22 mouse cellular contexts compared by ENCODE assay signal in genomic region chr9:43236106-43236505, GRCm38 (mm10). TPM values are rescaled to one million over a fixed set of nuclear protein-coding genes. Genes with fewer than 3 reads are reported as not detected.
DNase-seq lines count a peak whose midpoint lies in the region; ATAC-seq and TF ChIP-seq lines count a peak whose summit lies in the region.
"Had no signal": no experiment of that assay in that cellular context is flagged by ENCODE, and none has a peak within 500 bp of the region (broad histone marks: within the 10 kb centered on the region; RNA-seq: fewer than 3 reads in every experiment).

No protein-coding gene starts in this region.

- no peak overlapping the region for H3K9ac ChIP-seq in kidney, embryonic 16.5 days (replicated peaks; ENCODE audit: low read length)
- H3K9ac ChIP-seq in liver, embryonic 15.5 days = no peak overlapping the region
- H3K9ac ChIP-seq: heart, embryonic 13.5 days; hindbrain, embryonic 14.5 days; intestine, embryonic 15.5 days; limb, embryonic 12.5 days; neural tube, embryonic 13.5 days had no signal

- TF ChIP-seq CTCF in gastrocnemius, adult 2 months (IDR thresholded peaks at IDR 0.05) = no peak
- TF ChIP-seq CTCF in G1E (IDR thresholded peaks at IDR 0.05; ENCODE audit: low read depth, low read length) = no peak

- no peak for DNase-seq in gastrocnemius, adult 2 months
- DNase-seq in gastrocnemius, postnatal 25 days = no peak
- no peak for DNase-seq in kidney, postnatal 10 days
- no peak for DNase-seq in G1E (ENCODE audit: low spot score)
- no peak for DNase-seq in layer of hippocampus, adult 18-20 months (ENCODE audit: low spot score in 2 of 2)
- DNase-seq in adrenal gland, postnatal 10 days = no peak
- DNase-seq: cerebellum, adult 2 months; cerebellum, postnatal 36 days; gastrocnemius, postnatal 36 days; lung, postnatal 10 days; midbrain, embryonic 14.5 days; right cerebral cortex, adult 18-20 months; thymus, postnatal 4 days had no signal

- no peaks in the 10 kb centered on the region for H3K9me3 ChIP-seq in kidney, embryonic 16.5 days (ENCODE audit: low read length)
- no peaks in the 10 kb centered on the region; the same call in 1 of the 2 replicates for H3K9me3 ChIP-seq in G1E (replicated peaks)
- no peaks in the 10 kb centered on the region for H3K9me3 ChIP-seq in liver, embryonic 15.5 days (replicated peaks)
- H3K9me3 ChIP-seq: heart, embryonic 13.5 days; intestine, embryonic 15.5 days; limb, embryonic 12.5 days; neural tube, embryonic 13.5 days had no signal

- H3K4me1 ChIP-seq in kidney, embryonic 16.5 days (ENCODE audit: insufficient read depth, low read length) = peaks cover 80% of the 10 kb centered on the region
- peaks cover 80% of the 10 kb centered on the region for H3K4me1 ChIP-seq in G1E (ENCODE audit: insufficient read depth, low read depth, low read length)
- H3K4me1 ChIP-seq in liver, embryonic 15.5 days (replicated peaks) = peaks cover 99% of the 10 kb centered on the region

- H3K4me2 ChIP-seq in kidney, embryonic 16.5 days (replicated peaks; ENCODE audit: low read depth, low read length) = no peak overlapping the region
- peak overlapping the region; percentile 95; the same call in 1 of the 2 replicates for H3K4me2 ChIP-seq in liver, embryonic 15.5 days
- H3K4me2 ChIP-seq: hindbrain, embryonic 14.5 days; neural tube, embryonic 13.5 days had no signal

- peak overlapping the region; percentile 89 for H3K4me3 ChIP-seq in gastrocnemius, adult 2 months
- no peak overlapping the region for H3K4me3 ChIP-seq in kidney, embryonic 16.5 days (ENCODE audit: low read length)
- peak overlapping the region; percentile 6; the same call in 1 of the 2 replicates for H3K4me3 ChIP-seq in G1E (ENCODE audit: low read depth, low read length)
- no peak overlapping the region for H3K4me3 ChIP-seq in liver, embryonic 15.5 days (replicated peaks)
- H3K4me3 ChIP-seq: heart, embryonic 13.5 days; intestine, embryonic 15.5 days; neural tube, embryonic 13.5 days had no signal

- peak overlapping the region; percentile 81 for H3K27ac ChIP-seq in gastrocnemius, adult 2 months
- peak overlapping the region; percentile 17; the same call in 1 of the 2 replicates for H3K27ac ChIP-seq in kidney, embryonic 16.5 days (ENCODE audit: low read length)
- H3K27ac ChIP-seq in liver, embryonic 15.5 days (replicated peaks) = peak overlapping the region; percentile 93
- H3K27ac ChIP-seq: heart, embryonic 13.5 days; hindbrain, embryonic 14.5 days; intestine, embryonic 15.5 days; neural tube, embryonic 13.5 days had no signal

- 81% methylated on average over 1 of the region's 1 CpGs for WGBS in kidney, embryonic 16.5 days
- WGBS in liver, embryonic 15.5 days (ENCODE audit: insufficient replicate concordance) = 77% methylated on average over 1 of the region's 1 CpGs

- no peak for ATAC-seq in kidney, embryonic 16.5 days (ENCODE audit: low FRiP score, low TSS enrichment)
- ATAC-seq in G1E (ENCODE audit: extremely low read depth, insufficient number of reproducible peaks, low FRiP score, poor library complexity, severe bottlenecking) = no peak
- ATAC-seq in liver, embryonic 15.5 days (ENCODE audit: insufficient read depth) = no peak
- ATAC-seq: forebrain, embryonic 14.5 days; intestine, embryonic 15.5 days had no signal

- intact Hi-C loops in gastrocnemius, adult 2 months (cut with DNase I) = no loop called here

- H3K27me3 ChIP-seq in kidney, embryonic 16.5 days (ENCODE audit: insufficient read depth, low read length) = no peaks in the 10 kb centered on the region
- no peaks in the 10 kb centered on the region for H3K27me3 ChIP-seq in G1E (ENCODE audit: insufficient read depth, low read length)
- H3K27me3 ChIP-seq in liver, embryonic 15.5 days = no peaks in the 10 kb centered on the region
- H3K27me3 ChIP-seq: heart, embryonic 13.5 days; intestine, embryonic 15.5 days; limb, embryonic 12.5 days had no signal

- H3K36me3 ChIP-seq in kidney, embryonic 16.5 days (ENCODE audit: insufficient read depth, low read length) = peaks cover 4% of the 10 kb centered on the region; the same call in 1 of the 2 replicates
- H3K36me3 ChIP-seq in G1E (replicated peaks) = peaks cover 61% of the 10 kb centered on the region
- H3K36me3 ChIP-seq in liver, embryonic 15.5 days (replicated peaks) = peaks cover 22% of the 10 kb centered on the region
- H3K36me3 ChIP-seq: intestine, embryonic 15.5 days; neural tube, embryonic 13.5 days had no signal

RNA-seq across cellular contexts. Expression of gene Oaf, which starts 3.6 kb away (rescaled TPM):
- 1 to 10 TPM; 2.9 to 8.9 TPM for total RNA-seq in gastrocnemius, adult 2 months (2021)
- total RNA-seq in gastrocnemius, postnatal 25 days (2021) = 10 to 100 TPM in 1 of 2 experiments, 1 to 10 TPM in 1; 8.6 to 10.6 TPM
- polyA plus RNA-seq in kidney, embryonic 16.5 days (2015; fragmentation: Nextera tagmentation; extraction: Ambion mirVana) = 46.6 and 63.8 TPM in 2 replicates
- total RNA-seq in G1E (2014; fragmentation: Nextera tagmentation) (15.2 and 29.5 TPM in 2 replicates), G1E (2017) (22.1 and 28.8 TPM in 2 replicates)
- polyA plus RNA-seq in G1E (2012) = 24.2 and 26.9 TPM in 2 replicates
- 26.8 and 30.0 TPM in 2 replicates for polyA plus RNA-seq in liver, embryonic 15.5 days (2015; fragmentation: Nextera tagmentation; extraction: Ambion mirVana)
- total RNA-seq in layer of hippocampus, adult 18-20 months (2021) = 10 to 100 TPM; 19.2 to 20.3 TPM
- total RNA-seq in adrenal gland, postnatal 10 days (2021) = 10 to 100 TPM; 24.8 to 46.9 TPM

RNA-seq across cellular contexts. Expression of gene Pou2f3, which starts 25.9 kb away (rescaled TPM):
- under 1 TPM; 0.11 to 0.15 TPM for total RNA-seq in gastrocnemius, adult 2 months (2021)
- total RNA-seq in gastrocnemius, postnatal 25 days (2021) = not detected
- 0.15 and 0.18 TPM in 2 replicates for polyA plus RNA-seq in kidney, embryonic 16.5 days (2015; fragmentation: Nextera tagmentation; extraction: Ambion mirVana)
- total RNA-seq in G1E (2014; fragmentation: Nextera tagmentation) = not detected in 2 replicates
- total RNA-seq in G1E (2017) = 0.05 TPM in 1 of 2 replicates, not detected in the other
- not detected in 2 replicates for polyA plus RNA-seq in G1E (2012)
- polyA plus RNA-seq in liver, embryonic 15.5 days (2015; fragmentation: Nextera tagmentation; extraction: Ambion mirVana) = not detected in 2 replicates
- under 1 TPM; 0.38 to 0.52 TPM for total RNA-seq in layer of hippocampus, adult 18-20 months (2021)
- total RNA-seq in adrenal gland, postnatal 10 days (2021) = not detected
- total RNA-seq: gastrocnemius, postnatal 36 days; megakaryocyte, adult 5-6 weeks had no signal
- polyA plus RNA-seq: forebrain, embryonic 14.5 days; heart, embryonic 13.5 days; hindbrain, embryonic 14.5 days; limb, embryonic 12.5 days; midbrain, embryonic 14.5 days; neural tube, embryonic 13.5 days had no signal

Comparison
In these comparisons a context has a peak if more than half of its experiments do, and no peak if none do; other contexts are left out.
1. H3K27ac ChIP-seq: peak in every context shown above with its lines; median percentile 93 in liver, embryonic 15.5 days; 81 in gastrocnemius, adult 2 months; 17 in kidney, embryonic 16.5 days.
2. H3K4me3 ChIP-seq: peak in gastrocnemius, adult 2 months (single experiment) and G1E (single experiment); none in kidney, embryonic 16.5 days (single experiment) and liver, embryonic 15.5 days (single experiment).